Mouse (Mus musculus) heart, embryonic 16.5 days (tissue): ENCODE measurements around the gene Brd3. TPM values are rescaled to one million over a fixed set of nuclear protein-coding genes. Genes with fewer than 3 reads are reported as not detected.

Experiments
- ATAC-seq: fragments of 200-750 bp; cut with Nextera tagmentation; replicated peaks from 2 replicates; pipeline ENCODE4 v1.8.0; 2017; ENCODE audit warnings: moderate number of reproducible peaks; ENCODE audit not compliant: insufficient read depth, low FRiP score; ENCODE audit errors: extremely low read depth
- H3K27ac ChIP-seq: fragments of 300-500 bp; sonication (generic); 2 replicates; pipeline ENCODE4 v1.5.1; 2014; ENCODE audit warnings: mild to moderate bottlenecking, low read length, control low read depth, moderate library complexity
- H3K27me3 ChIP-seq: fragments of 300-500 bp; sonication (generic); 2 replicates; pipeline ENCODE4 v1.6.1; 2014; ENCODE audit warnings: low read length, mixed read lengths; ENCODE audit not compliant: control insufficient read depth, insufficient read depth
- H3K36me3 ChIP-seq: fragments of 300-500 bp; sonication (generic); 2 replicates; pipeline ENCODE4 v1.6.1; 2014; ENCODE audit not compliant: control insufficient read depth, insufficient read depth
- H3K4me1 ChIP-seq: fragments of 300-500 bp; sonication (generic); 2 replicates; pipeline ENCODE4 v1.6.1; 2014; ENCODE audit warnings: low read length, mixed read lengths; ENCODE audit not compliant: control insufficient read depth, insufficient read depth
- H3K4me2 ChIP-seq: fragments of 300-500 bp; sonication (generic); 2 replicates; pipeline ENCODE4 v1.6.1; 2014; ENCODE audit warnings: low read depth, mild to moderate bottlenecking, control low read depth, low read length
- H3K4me3 ChIP-seq: fragments of 300-500 bp; sonication (generic); 2 replicates; pipeline ENCODE4 v1.5.1; 2014; ENCODE audit warnings: mild to moderate bottlenecking, control low read depth, low read length
- H3K9ac ChIP-seq: fragments of 300-500 bp; sonication (generic); 2 replicates; pipeline ENCODE4 v1.6.1; 2014; ENCODE audit warnings: low read length, control low read depth
- H3K9me3 ChIP-seq: fragments of 300-500 bp; sonication (generic); replicated peaks from 2 replicates; pipeline ENCODE4 v1.6.1; 2016; ENCODE audit warnings: low read length; ENCODE audit not compliant: control insufficient read depth
- WGBS: fragments of 180-500 bp; shearing (Covaris S2); extraction: QIAGEN DNeasy Blood & Tissue Kit; methylation state at CpG from one replicate; pipeline ENCODE4 v1.1.7; 2014; 5-methylcytosine and 5-hydroxymethylcytosine counted together
- polyA plus RNA-seq: library from polyadenylated mRNA; unstranded; fragments of >200 nt; fragmentation: Nextera tagmentation; extraction: Ambion mirVana; gene quantifications from 2 replicates; pipeline ENCODE4 v1.2.1, GENCODE M21; 2015

Gene Brd3
- polyA plus RNA-seq, 1 experiment from 2014 or later, result 61.0 TPM

DNA sequence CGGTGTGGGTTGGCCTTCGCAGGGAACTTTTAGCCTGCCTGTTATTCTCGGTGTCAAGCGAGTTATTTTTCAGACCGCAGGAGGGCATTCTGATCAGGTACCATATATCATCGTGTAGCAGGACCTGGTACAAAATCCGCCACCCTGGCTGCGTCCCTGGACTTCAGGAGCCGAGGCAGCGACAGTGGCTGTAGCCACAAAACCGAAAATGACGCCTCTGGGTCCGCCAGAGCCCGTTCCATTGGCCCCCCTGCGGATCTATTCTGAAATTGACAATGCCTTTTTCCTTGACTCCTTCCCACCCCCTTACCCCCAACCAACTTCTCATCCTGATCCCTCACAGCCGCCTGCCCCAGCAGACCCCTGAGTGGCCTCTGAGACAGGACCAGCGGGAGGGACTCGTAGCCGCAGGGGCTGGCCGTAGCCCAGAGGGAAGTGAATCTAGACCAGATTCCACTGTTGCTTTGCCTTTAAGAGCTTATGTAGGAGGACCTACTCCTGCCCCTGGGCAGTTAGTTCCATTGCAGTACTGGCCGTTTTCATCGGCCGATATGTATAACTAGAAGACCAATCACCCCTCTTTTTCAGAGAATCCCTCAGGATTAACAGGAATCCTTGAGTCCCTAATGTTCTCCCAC, 11.0 kb downstream of the Brd3 start:
- Histone ChIP-seq H3K9me3 (peaks cover 8% of the 10 kb centered on the region), H3K4me3 (peak overlapping the region; percentile 46), H3K27me3 (no peaks in the 10 kb centered on the region), H3K4me2 (peak overlapping the region; percentile 61), H3K27ac (no peak overlapping the region; the same call in 1 of the 2 replicates), H3K36me3 (no peaks in the 10 kb centered on the region), H3K4me1 (no peaks in the 10 kb centered on the region), H3K9ac (peak overlapping the region; percentile 61)
- whole genome bisulfite sequencing, result 58% methylated on average over 23 of the region's 23 CpGs
- ATAC-seq, result no peak

GRCm38 (mm10) chr2:27493971-27494370, 13.5 kb downstream of the Brd3 start:
- 87% methylated on average over 3 of the region's 3 CpGs for WGBS
- ATAC-seq, result no peak
- H3K9ac ChIP-seq, result no peak overlapping the region
- H3K36me3 ChIP-seq, result no peaks in the 10 kb centered on the region
- no peak overlapping the region for H3K4me2 ChIP-seq
- H3K27ac ChIP-seq, result no peak overlapping the region
- no peak overlapping the region for H3K4me3 ChIP-seq
- H3K4me1 ChIP-seq, result no peaks in the 10 kb centered on the region
- no peaks in the 10 kb centered on the region for H3K27me3 ChIP-seq
- H3K9me3 ChIP-seq, result peaks cover 8% of the 10 kb centered on the region

- ATAC-seq, result no peak
- H3K27ac ChIP-seq, result no peak overlapping the region
- H3K36me3 ChIP-seq, result no peaks in the 10 kb centered on the region
- no peaks in the 10 kb centered on the region for H3K4me1 ChIP-seq
- WGBS, result 66% methylated on average over 2 of the region's 2 CpGs
- H3K4me2 ChIP-seq, result no peak overlapping the region
- no peak overlapping the region for H3K4me3 ChIP-seq
- no peak overlapping the region for H3K9ac ChIP-seq
- peaks cover 2% of the 10 kb centered on the region; the same call in 1 of the 2 replicates for H3K9me3 ChIP-seq
- H3K27me3 ChIP-seq, result no peaks in the 10 kb centered on the region
Observed at GRCm38 (mm10) chr2:27490939-27491338, 16.5 kb downstream of the Brd3 start.

DNA sequence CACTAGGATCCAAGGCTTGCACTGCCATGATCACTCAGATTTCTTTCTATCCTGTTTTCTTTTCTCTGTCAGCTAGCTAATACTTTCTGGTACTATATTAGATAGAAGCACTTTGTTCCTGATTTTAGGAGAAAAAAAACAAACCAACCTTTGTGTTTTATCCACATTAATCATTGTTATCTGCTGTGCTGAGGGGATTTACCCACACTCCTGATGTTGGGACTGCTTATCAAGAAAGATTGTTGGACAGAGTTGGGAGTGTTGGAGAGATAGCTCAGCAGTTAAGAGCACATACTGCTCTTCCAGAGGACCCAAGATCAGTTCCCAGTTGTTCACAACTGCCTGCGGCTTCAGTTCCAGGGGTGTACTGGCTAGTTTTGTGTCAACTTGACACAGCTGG, 19.1 kb downstream of the Brd3 start:
- no peaks in the 10 kb centered on the region for H3K27me3 ChIP-seq
- no peaks in the 10 kb centered on the region for H3K36me3 ChIP-seq
- no peak overlapping the region for H3K4me3 ChIP-seq
- H3K9me3 ChIP-seq, result no peaks in the 10 kb centered on the region
- no peak overlapping the region for H3K9ac ChIP-seq
- H3K4me2 ChIP-seq, result no peak overlapping the region
- no peak for ATAC-seq
- 83% methylated on average over 1 of the region's 1 CpGs for WGBS
- H3K27ac ChIP-seq, result no peak overlapping the region
- H3K4me1 ChIP-seq, result no peaks in the 10 kb centered on the region

- 77% methylated on average over 3 of the region's 4 CpGs for WGBS
- H3K36me3 ChIP-seq, result no peaks in the 10 kb centered on the region
- no peak for ATAC-seq
- no peaks in the 10 kb centered on the region for H3K9me3 ChIP-seq
- no peak overlapping the region for H3K4me3 ChIP-seq
- no peaks in the 10 kb centered on the region for H3K4me1 ChIP-seq
- H3K27ac ChIP-seq, result no peak overlapping the region
- no peak overlapping the region for H3K9ac ChIP-seq
- no peaks in the 10 kb centered on the region for H3K27me3 ChIP-seq
- no peak overlapping the region for H3K4me2 ChIP-seq
Observed at GRCm38 (mm10) chr2:27487336-27488049, 20.0 kb downstream of the Brd3 start.

DNA sequence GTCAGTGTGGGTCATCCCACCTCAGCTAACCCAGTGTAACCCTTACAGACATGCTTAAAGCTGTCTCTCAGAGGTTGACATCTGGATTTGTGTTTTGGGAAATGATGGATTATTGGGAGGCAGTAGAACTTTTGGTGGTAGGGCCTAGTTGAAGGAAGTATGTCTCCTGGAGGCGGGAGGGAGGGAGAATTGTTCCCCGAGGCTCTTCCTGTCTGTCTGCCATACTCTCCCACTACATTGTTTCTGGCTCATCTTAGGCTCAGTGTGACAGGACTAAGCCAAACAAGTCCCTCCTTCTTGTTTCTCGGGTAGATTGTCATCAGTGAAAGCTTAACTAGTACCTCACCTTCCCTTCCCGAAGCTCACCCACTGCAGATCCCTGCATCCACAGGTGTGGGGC, 20.7 kb downstream of the Brd3 start:
- no peak for ATAC-seq
- WGBS, result 65% methylated on average over 4 of the region's 4 CpGs
- Histone ChIP-seq H3K27ac (no peak overlapping the region), H3K36me3 (no peaks in the 10 kb centered on the region), H3K4me3 (no peak overlapping the region), H3K9ac (no peak overlapping the region), H3K27me3 (no peaks in the 10 kb centered on the region), H3K9me3 (no peaks in the 10 kb centered on the region), H3K4me2 (no peak overlapping the region), H3K4me1 (no peaks in the 10 kb centered on the region)

- Histone ChIP-seq H3K4me1 (no peaks in the 10 kb centered on the region), H3K36me3 (no peaks in the 10 kb centered on the region), H3K27ac (no peak overlapping the region), H3K4me2 (no peak overlapping the region), H3K4me3 (no peak overlapping the region), H3K9ac (no peak overlapping the region), H3K9me3 (no peaks in the 10 kb centered on the region), H3K27me3 (no peaks in the 10 kb centered on the region)
- 76% methylated on average over 7 of the region's 7 CpGs for WGBS
- no peak for ATAC-seq
Observed at GRCm38 (mm10) chr2:27482265-27482861, 25.1 kb downstream of the Brd3 start.

- no peak overlapping the region for H3K4me3 ChIP-seq
- H3K9ac ChIP-seq, result no peak overlapping the region
- H3K4me2 ChIP-seq, result no peak overlapping the region
- H3K4me1 ChIP-seq, result peaks cover 10% of the 10 kb centered on the region
- 77% methylated on average over 4 of the region's 4 CpGs for WGBS
- H3K27me3 ChIP-seq, result no peaks in the 10 kb centered on the region
- no peaks in the 10 kb centered on the region for H3K9me3 ChIP-seq
- no peak overlapping the region for H3K27ac ChIP-seq
- no peak for ATAC-seq
- no peaks in the 10 kb centered on the region for H3K36me3 ChIP-seq
Observed at GRCm38 (mm10) chr2:27480367-27480766, 27.1 kb downstream of the Brd3 start.

DNA sequence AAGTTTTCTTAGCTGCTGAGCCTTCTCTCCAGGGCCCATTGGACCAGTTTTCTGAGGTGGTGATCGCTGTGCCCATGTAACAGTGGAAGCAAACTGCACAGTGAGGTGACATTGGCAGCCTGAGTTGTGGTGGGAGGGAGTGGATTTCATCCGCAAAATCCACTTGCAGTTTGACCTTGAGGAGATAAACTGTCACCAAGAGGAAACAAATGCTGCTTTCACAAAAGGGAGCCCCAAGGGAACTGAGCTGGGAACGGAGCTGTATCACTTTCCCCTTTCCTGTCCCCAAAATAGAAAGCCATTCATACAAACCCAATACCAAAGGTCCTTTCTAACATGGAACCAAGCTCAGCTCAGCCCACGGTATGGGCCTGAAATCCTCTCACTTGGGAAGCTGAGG, 27.6 kb downstream of the Brd3 start:
- H3K36me3 ChIP-seq, result no peaks in the 10 kb centered on the region
- no peak overlapping the region for H3K4me2 ChIP-seq
- no peak overlapping the region for H3K9ac ChIP-seq
- WGBS, result 44% methylated on average over 4 of the region's 4 CpGs
- peaks cover 10% of the 10 kb centered on the region for H3K4me1 ChIP-seq
- no peak overlapping the region for H3K4me3 ChIP-seq
- ATAC-seq, result no peak
- H3K27me3 ChIP-seq, result no peaks in the 10 kb centered on the region
- no peak overlapping the region for H3K27ac ChIP-seq
- H3K9me3 ChIP-seq, result no peaks in the 10 kb centered on the region
